Mouse (Mus musculus) lung, postnatal 10 days (tissue): ENCODE data around the gene Elp5.
A peak's percentile ranks its signal among the peaks of the same experiment; 100 is the strongest.

Experiments
- DNase-seq: peaks from one replicate; pipeline ENCODE4 v3.0.0; 2021

Elp5 gene

GRCm38 (mm10) chr11:70014880-70015558 is 32.7 kb upstream of the Elp5 start, which contains the start of gene Acadvl:
TSS of gene Acadvl (minus strand) at chr11:70015411.
- peak; percentile 93 for DNase-seq

- DNase-seq = no peak
Observed at GRCm38 (mm10) chr11:70014051-70014450, 31.7 kb upstream of the Elp5 start.

DNA sequence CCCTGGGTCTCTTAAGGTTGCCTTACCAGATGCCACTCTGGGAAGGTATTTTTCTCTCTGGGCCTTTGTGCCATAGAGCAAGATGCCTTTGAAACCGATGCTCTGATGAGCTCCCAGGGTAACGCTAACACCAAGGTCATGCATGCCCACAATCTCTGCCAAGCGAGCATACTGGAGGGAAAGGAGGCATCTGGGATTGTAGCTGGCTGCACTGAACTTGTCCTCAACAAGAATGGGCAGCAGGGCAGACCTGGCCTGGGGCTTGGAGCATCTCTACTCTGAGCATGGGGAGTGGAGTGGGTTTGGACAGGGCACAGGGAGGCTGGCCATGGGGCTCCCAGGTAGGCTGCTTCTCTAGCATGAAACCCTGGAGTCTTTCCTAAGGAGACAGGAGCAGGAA is 31.1 kb upstream of the Elp5 start:
- no peak for DNase-seq

DNA sequence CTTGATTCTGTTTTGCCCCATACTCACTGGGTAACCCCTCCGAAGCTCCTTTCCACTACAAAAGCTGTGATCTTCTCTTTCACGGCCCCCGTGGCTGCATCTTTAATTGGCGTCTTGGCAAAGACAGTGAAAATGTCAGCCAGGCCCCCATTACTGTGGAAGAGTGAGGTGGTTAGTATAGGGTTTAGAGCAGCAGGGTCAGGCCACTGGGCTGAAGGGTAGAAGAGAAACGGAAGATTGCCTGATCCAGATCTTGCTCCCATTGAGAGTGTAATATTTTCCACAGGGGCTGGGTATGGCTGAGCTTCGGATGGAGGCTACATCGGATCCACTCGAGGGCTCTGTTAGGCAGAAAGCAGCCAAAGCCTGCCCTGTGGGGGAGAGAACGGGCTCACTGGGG is 30.6 kb upstream of the Elp5 start:
- no peak for DNase-seq

DNA sequence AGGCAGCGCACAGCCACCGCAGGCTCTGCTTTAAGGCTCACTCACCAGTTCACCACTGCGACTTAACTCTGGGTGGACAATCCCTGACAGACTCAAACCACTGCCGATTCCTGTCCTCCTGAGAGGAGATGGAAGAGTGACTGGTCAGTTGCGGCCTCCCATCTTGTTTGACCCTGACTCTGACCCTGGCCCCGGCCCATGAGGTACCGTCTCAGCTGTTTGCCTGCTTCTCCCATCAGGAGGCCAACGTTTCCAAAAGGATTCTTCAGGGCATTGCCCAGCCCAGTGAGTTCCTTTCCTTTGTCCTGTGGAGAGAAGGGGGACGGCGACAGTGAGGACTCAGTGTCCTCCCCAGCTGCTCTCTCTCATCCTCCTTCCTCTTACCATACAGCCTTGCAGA is 28.6 kb upstream of the Elp5 start:
- no peak for DNase-seq

DNA sequence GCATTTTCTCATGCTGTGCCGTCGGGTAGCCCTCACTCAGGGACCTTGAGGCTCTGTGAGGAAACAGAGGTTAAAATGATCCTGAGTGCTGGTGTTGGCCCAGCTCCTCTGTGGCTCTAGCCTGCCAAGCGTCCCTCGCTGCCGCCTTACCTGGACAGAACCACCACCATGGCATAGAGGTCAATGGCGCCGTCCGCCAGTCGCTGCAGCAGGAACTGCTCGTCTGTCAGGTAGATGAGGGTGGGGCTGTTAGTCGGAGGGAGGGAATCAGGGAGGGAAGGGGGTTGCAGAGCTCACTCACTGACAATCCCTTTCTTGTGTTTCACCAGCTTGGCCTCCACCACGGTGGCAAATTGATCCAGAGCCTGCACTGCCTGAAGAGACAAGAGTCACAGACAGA is 28.2 kb upstream of the Elp5 start:
- no peak for DNase-seq

DNA sequence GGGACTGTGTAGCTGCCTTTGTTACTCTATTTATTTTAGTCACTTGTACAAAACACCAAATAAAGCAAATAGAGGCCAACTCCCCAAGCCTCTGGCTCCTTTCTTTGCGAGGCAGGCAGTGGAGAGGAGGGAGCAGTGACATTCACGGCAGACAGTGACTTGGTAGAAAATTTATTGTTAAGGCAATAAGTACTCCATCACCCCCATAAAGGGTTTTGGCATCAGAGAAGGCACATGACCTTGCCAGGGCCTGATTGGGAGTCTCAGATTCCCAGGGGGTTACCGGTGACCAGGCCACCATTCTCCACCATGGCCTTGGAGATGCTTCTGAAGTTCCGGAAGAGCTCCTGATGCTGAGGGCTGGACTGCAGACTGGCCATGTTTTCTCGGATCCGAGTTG is 27.7 kb upstream of the Elp5 start:
- no peak for DNase-seq

DNA sequence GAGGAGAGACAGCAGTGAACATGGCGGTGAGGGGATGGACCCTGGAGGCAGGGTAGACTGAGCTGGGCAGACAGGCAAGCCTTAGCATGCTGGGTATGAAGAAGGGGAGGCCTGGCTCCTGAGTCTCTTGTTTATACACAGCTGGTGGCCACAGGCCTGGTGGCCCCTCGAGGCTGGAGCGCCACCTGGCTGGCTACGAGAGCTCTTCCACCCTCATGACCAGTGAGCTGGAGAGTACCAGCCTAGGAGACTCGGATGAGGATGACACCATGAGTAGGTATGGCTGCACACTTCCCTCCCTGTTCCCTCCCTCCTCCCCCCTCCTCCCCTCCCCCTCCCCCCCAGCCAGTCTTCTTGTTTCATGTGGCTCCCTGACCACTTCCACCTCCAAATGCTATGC is 23.2 kb upstream of the Elp5 start:
- DNase-seq = no peak

- no peak for DNase-seq
Observed at GRCm38 (mm10) chr11:70002471-70002870, 20.2 kb upstream of the Elp5 start.

DNA sequence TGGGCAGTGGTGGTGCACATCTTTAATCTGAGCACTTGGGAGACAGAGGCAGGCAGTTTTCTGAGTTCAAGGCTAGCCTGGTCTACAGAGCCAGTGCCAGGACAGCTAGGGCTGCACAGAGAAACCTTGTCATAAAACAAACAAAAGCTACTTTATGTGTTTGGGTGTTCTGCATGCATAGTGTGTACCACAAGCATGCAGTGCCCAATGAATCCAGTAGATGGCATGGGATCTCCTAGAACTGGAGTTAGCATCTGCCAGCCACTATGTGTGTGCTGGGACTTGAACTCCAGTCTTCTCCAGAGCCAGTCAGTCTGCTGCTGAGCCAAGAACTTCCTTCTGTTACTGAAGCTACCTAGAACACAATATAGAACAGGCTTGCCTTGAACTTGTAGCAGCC is 19.5 kb upstream of the Elp5 start:
- peak; percentile 81 for DNase-seq

DNA sequence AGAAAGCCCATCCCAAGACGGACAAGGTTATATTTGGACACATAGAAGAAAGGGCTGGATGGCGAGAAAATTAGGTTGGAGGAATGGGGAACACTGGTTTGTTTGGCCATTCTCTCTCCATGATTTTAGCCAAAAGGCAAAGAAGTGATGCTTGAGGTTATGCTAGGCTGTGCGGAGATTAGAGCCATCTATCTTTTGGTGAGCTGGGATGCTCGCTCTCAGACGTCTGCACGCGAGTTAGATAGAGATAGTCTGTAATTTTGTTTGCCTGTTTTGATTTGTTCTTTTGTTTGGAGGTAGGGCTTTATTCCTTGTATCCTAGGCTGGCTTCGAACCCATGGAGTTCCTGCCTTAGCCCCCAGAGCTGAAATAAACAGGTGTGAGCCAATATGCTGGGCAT is 18.8 kb upstream of the Elp5 start:
- DNase-seq = no peak

GRCm38 (mm10) chr11:70000396-70000898 is 18.1 kb upstream of the Elp5 start, which contains the start of gene Dvl2:
TSS of gene Dvl2 (plus strand) at chr11:70000595.
- peak; percentile 96 for DNase-seq

DNA sequence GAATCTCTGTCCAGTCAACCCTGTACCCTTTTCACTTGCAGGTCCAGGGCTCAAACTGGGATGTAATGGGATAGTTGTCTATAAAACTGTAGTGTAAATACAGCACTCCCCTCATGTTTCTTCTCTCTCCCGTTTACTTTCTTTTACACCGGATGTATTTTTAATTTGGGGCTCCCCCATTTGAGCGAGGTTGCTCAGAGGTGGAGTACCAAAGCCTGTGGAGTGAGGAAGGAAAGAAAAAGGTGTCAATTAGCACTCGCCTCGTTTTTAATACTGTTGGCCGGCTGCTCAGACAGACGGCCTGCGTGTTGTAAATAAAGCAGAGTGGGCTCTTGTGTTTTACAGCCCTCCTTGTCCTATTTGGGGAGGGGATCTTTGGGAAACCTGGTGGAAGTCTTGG is 17.3 kb upstream of the Elp5 start:
- no peak for DNase-seq

DNA sequence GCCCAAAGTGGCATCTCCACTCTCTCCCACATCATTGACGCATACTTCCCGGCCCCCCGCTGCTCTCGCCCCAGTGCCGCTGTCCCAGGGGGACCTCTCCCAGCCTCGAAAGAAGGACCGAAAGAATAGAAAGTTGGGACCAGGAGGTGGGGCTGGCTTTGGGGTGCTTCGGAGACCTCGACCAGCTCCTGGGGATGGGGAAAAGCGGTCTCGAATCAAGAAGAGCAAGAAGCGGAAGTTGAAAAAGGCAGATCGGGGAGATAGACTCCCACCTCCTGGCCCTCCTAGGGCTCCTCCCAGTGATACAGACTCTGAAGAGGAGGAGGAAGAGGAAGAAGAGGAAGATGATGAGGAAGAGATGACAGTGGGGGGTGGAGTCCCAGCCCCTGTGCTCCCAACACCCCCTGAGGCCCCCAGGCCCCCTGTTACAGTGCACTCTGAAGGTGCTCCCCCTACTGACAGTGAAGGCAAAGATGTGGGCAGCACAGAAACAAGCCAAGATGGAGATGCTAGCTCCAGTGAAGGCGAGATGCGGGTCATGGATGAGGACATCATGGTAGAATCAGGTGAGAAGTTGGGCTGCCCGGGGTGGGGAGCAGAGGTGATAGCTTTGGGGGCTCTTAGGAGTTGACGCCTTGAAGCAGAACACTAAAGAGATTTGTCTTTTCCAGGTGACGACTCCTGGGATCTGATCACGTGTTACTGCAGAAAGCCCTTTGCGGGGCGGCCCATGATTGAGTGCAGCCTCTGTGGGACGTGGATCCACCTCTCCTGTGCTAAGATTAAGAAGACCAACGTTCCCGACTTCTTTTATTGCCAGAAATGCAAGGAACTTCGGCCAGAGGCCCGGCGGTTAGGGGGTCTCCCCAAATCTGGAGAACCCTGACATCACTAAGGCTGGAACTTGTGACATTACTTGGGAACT is 16.5 kb upstream of the Elp5 start:
- DNase-seq = no peak

GRCm38 (mm10) chr11:69997070-69997509 is 14.8 kb upstream of the Elp5 start:
- peak; percentile 94 for DNase-seq

DNA sequence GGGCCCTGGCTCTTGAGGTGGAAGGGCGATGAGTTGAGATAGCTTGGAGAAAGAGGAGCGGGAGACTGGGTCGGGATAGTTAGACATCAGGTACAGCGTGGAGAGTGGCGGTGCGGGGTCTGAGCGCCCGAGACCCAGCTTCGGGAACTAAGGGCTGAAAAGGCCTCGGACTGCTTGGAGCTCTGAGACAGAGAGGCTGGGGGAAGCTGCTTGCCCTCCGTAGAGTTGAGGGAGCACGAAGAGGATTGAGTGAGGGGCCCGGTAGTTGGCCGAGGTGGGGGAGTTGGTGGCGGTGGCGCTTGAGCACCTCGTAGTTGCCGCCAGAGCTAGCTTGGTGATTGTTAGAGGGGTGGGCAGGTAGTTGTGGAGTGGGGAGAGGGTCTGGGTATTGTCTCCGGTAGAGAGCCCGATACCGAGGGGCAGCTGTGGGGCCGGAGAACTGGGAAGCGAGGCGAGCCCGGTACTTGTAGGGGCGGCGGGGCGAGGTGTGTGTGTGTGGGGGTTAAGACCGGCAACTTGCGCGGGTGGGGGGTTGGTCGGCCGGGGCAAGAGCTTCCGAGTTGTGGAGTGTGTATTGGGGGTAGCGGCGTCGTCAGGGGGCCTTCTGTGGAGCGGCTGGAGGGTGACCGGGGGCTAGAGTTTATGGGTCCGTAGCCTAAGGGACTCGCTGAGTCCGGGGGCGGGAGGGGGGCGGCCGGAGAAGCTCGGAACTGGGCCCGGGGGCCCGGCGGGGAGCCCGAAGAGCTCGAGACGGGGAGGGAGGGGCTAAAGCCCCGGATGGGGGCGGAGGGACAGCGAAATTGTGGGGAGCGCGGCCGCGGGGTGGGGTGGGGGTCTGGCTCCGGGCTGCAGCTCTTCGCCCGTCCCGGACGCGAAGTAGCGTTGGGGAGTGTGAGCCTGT is 14.1 kb upstream of the Elp5 start:
- DNase-seq = no peak

DNA sequence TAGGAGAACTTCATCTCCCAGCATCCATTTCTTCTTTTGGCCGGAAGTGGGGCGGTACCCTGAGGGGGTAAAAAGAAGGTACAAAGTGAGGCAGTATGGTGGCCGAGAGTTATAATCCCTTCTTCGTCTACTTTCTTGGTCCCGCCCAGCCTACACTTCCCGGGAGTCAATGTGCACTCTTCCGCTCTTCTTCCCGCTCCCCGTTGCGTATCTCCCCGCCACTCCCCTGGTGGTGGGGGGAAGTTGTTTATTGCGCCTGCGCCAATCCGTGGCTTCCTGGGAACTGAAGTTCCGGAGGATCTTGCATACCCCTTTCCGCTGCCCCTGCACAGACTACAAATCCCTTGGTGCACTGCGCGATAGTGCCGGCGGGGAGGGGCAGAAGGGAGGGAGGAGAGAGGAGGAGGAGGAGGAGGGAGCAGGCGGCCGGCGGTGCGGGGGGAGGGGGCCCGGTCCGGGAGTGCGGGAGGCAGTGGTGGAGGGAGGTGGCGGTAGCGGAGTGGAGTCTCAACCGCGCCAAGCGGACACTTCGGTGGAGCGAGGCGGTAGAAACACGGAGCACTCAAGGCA is 13.2 kb upstream of the Elp5 start, which contains the start of gene Phf23:
Gene Phf23, plus strand, starts transcription at position 387 of the 570 bp plus-strand sequence.
- peak; percentile 99 for DNase-seq

- no peak for DNase-seq
Observed at GRCm38 (mm10) chr11:69994401-69995090, 12.2 kb upstream of the Elp5 start.

GRCm38 (mm10) chr11:69992932-69993331 is 10.6 kb upstream of the Elp5 start:
- DNase-seq = no peak

- DNase-seq = peak; percentile 31
Observed at GRCm38 (mm10) chr11:69992396-69992795, 10.1 kb upstream of the Elp5 start.

GRCm38 (mm10) chr11:69991711-69992110 is 9.4 kb upstream of the Elp5 start:
- no peak for DNase-seq
